Mouse (Mus musculus) liver, embryonic 16.5 days (tissue): ENCODE results near the gene Hjurp. TPM values are rescaled to one million over a fixed set of nuclear protein-coding genes. Genes with fewer than 3 reads are reported as not detected.

Experiments used
- ATAC-seq: fragments of 200-750 bp; cut with Nextera tagmentation; 2 replicates; pipeline ENCODE4 v1.8.0; 2017; ENCODE audit warnings: low read depth, mild to moderate bottlenecking, moderate number of reproducible peaks, moderate library complexity
- H3K27ac ChIP-seq: fragments of 300-500 bp; sonication (generic); 2 replicates; pipeline ENCODE4 v1.5.1; 2014; ENCODE audit warnings: mild to moderate bottlenecking, low read length
- H3K27me3 ChIP-seq: fragments of 300-500 bp; sonication (generic); 2 replicates; pipeline ENCODE4 v1.6.1; 2014; ENCODE audit warnings: low read depth, low read length, mixed read lengths; ENCODE audit not compliant: control insufficient read depth, insufficient read depth
- H3K36me3 ChIP-seq: fragments of 300-500 bp; sonication (generic); 2 replicates; pipeline ENCODE4 v1.6.1; 2014; ENCODE audit warnings: mild to moderate bottlenecking; ENCODE audit not compliant: control insufficient read depth, insufficient read depth
- H3K4me1 ChIP-seq: fragments of 300-500 bp; sonication (generic); 2 replicates; pipeline ENCODE4 v1.6.1; 2014; ENCODE audit warnings: low read depth, low read length, mixed read lengths; ENCODE audit not compliant: control insufficient read depth
- H3K4me2 ChIP-seq: fragments of 300-500 bp; sonication (generic); 2 replicates; pipeline ENCODE4 v1.6.1; 2014; ENCODE audit warnings: low read depth, low read length, mixed read lengths
- H3K4me3 ChIP-seq: fragments of 300-500 bp; sonication (generic); 2 replicates; pipeline ENCODE4 v1.5.1; 2014; ENCODE audit warnings: low read depth, mild to moderate bottlenecking, low read length
- H3K9ac ChIP-seq: fragments of 300-500 bp; sonication (generic); 2 replicates; pipeline ENCODE4 v1.6.1; 2014; ENCODE audit warnings: low read depth, low read length
- H3K9me3 ChIP-seq: fragments of 300-500 bp; sonication (generic); replicated peaks from 2 replicates; pipeline ENCODE4 v1.6.1; 2016; ENCODE audit warnings: low read length; ENCODE audit not compliant: control insufficient read depth
- WGBS: fragments of 180-500 bp; shearing (Covaris S2); extraction: QIAGEN DNeasy Blood & Tissue Kit; methylation state at CpG from one replicate; pipeline ENCODE4 v1.1.7; 2014; ENCODE audit not compliant: insufficient replicate concordance; 5-methylcytosine and 5-hydroxymethylcytosine counted together
- polyA plus RNA-seq: library from polyadenylated mRNA; unstranded; fragments of >200 nt; fragmentation: Nextera tagmentation; extraction: Ambion mirVana; gene quantifications from 2 replicates; pipeline ENCODE4 v1.2.1, GENCODE M21; 2015

Hjurp gene
- polyA plus RNA-seq, 1 experiment from 2014 or later = 71.4 TPM

- Histone ChIP-seq H3K9ac (no peak overlapping the region), H3K4me1 (peaks cover 9% of the 10 kb centered on the region), H3K4me3 (no peak overlapping the region), H3K27ac (no peak overlapping the region), H3K27me3 (no peaks in the 10 kb centered on the region), H3K36me3 (no peaks in the 10 kb centered on the region), H3K9me3 (no peaks in the 10 kb centered on the region; the same call in 1 of the 2 replicates), H3K4me2 (no peak overlapping the region)
- ATAC-seq = no peak
- 60% methylated on average over 12 of the region's 12 CpGs for WGBS
Observed at GRCm38 (mm10) chr1:88254793-88255465, 22.5 kb downstream of the Hjurp start.

GRCm38 (mm10) chr1:88253540-88253939, 23.9 kb downstream of the Hjurp start:
- Histone ChIP-seq H3K4me2 (no peak overlapping the region), H3K9me3 (peaks cover 7% of the 10 kb centered on the region; the same call in 1 of the 2 replicates), H3K27ac (no peak overlapping the region), H3K4me3 (no peak overlapping the region), H3K36me3 (no peaks in the 10 kb centered on the region), H3K9ac (no peak overlapping the region), H3K4me1 (no peaks in the 10 kb centered on the region), H3K27me3 (no peaks in the 10 kb centered on the region)
- peak; percentile 46 for ATAC-seq
- WGBS = 54% methylated on average over 6 of the region's 6 CpGs

GRCm38 (mm10) chr1:88253106-88253505, 24.3 kb downstream of the Hjurp start:
- no peak overlapping the region for H3K9ac ChIP-seq
- H3K9me3 ChIP-seq = peaks cover 7% of the 10 kb centered on the region; the same call in 1 of the 2 replicates
- no peaks in the 10 kb centered on the region for H3K4me1 ChIP-seq
- ATAC-seq = peak; percentile 5; the same call in 1 of the 2 replicates
- H3K27ac ChIP-seq = no peak overlapping the region
- no peak overlapping the region for H3K4me3 ChIP-seq
- H3K36me3 ChIP-seq = no peaks in the 10 kb centered on the region
- H3K27me3 ChIP-seq = no peaks in the 10 kb centered on the region
- 54% methylated on average over 8 of the region's 8 CpGs for WGBS
- no peak overlapping the region for H3K4me2 ChIP-seq

GRCm38 (mm10) chr1:88250023-88250422, 27.4 kb downstream of the Hjurp start:
- no peak overlapping the region for H3K27ac ChIP-seq
- H3K9ac ChIP-seq = no peak overlapping the region
- 59% methylated on average over 5 of the region's 5 CpGs for WGBS
- H3K9me3 ChIP-seq = peaks cover 7% of the 10 kb centered on the region
- H3K4me1 ChIP-seq = no peaks in the 10 kb centered on the region
- H3K4me3 ChIP-seq = no peak overlapping the region
- no peaks in the 10 kb centered on the region for H3K27me3 ChIP-seq
- H3K36me3 ChIP-seq = no peaks in the 10 kb centered on the region
- no peak overlapping the region for H3K4me2 ChIP-seq
- no peak for ATAC-seq

- H3K27ac ChIP-seq = no peak overlapping the region
- no peak overlapping the region for H3K9ac ChIP-seq
- H3K4me1 ChIP-seq = no peaks in the 10 kb centered on the region
- no peak for ATAC-seq
- WGBS = 59% methylated on average over 7 of the region's 7 CpGs
- H3K27me3 ChIP-seq = no peaks in the 10 kb centered on the region
- H3K9me3 ChIP-seq = peaks cover 7% of the 10 kb centered on the region
- H3K4me3 ChIP-seq = no peak overlapping the region
- H3K36me3 ChIP-seq = no peaks in the 10 kb centered on the region
- no peak overlapping the region for H3K4me2 ChIP-seq
Observed at GRCm38 (mm10) chr1:88249596-88249995, 27.8 kb downstream of the Hjurp start.

GRCm38 (mm10) chr1:88248658-88249057, 28.8 kb downstream of the Hjurp start:
- H3K4me3 ChIP-seq = no peak overlapping the region
- no peak overlapping the region for H3K4me2 ChIP-seq
- H3K4me1 ChIP-seq = no peaks in the 10 kb centered on the region
- no peaks in the 10 kb centered on the region for H3K27me3 ChIP-seq
- H3K36me3 ChIP-seq = no peaks in the 10 kb centered on the region
- no peak overlapping the region for H3K27ac ChIP-seq
- peaks cover 7% of the 10 kb centered on the region for H3K9me3 ChIP-seq
- H3K9ac ChIP-seq = no peak overlapping the region
- ATAC-seq = no peak
- WGBS = 46% methylated on average over 4 of the region's 4 CpGs

GRCm38 (mm10) chr1:88247660-88248059, 29.8 kb downstream of the Hjurp start:
- no peak overlapping the region for H3K9ac ChIP-seq
- H3K4me2 ChIP-seq = no peak overlapping the region
- peaks cover 11% of the 10 kb centered on the region for H3K9me3 ChIP-seq
- ATAC-seq = no peak
- H3K4me3 ChIP-seq = no peak overlapping the region
- no peaks in the 10 kb centered on the region for H3K36me3 ChIP-seq
- H3K27me3 ChIP-seq = no peaks in the 10 kb centered on the region
- H3K4me1 ChIP-seq = no peaks in the 10 kb centered on the region
- H3K27ac ChIP-seq = no peak overlapping the region
- 24% methylated on average over 2 of the region's 2 CpGs for WGBS

- peaks cover 18% of the 10 kb centered on the region for H3K9me3 ChIP-seq
Observed at GRCm38 (mm10) chr1:88246386-88246785, 31.0 kb downstream of the Hjurp start.

GRCm38 (mm10) chr1:88245881-88246280, 31.6 kb downstream of the Hjurp start:
- Histone ChIP-seq H3K36me3 (no peaks in the 10 kb centered on the region), H3K4me1 (no peaks in the 10 kb centered on the region), H3K4me2 (no peak overlapping the region), H3K9ac (no peak overlapping the region), H3K9me3 (peaks cover 21% of the 10 kb centered on the region), H3K27ac (no peak overlapping the region), H3K27me3 (no peaks in the 10 kb centered on the region), H3K4me3 (no peak overlapping the region)
- WGBS = 56% methylated on average over 6 of the region's 6 CpGs
- no peak for ATAC-seq

More at GRCm38 (mm10) chr1:88246386-88246785, 31.0 kb downstream of the Hjurp start:
- ATAC-seq = no peak
- WGBS = 35% methylated on average over 6 of the region's 6 CpGs
- no peaks in the 10 kb centered on the region for H3K4me1 ChIP-seq
- H3K27me3 ChIP-seq = no peaks in the 10 kb centered on the region
- no peak overlapping the region for H3K9ac ChIP-seq
- no peak overlapping the region for H3K4me3 ChIP-seq
- H3K4me2 ChIP-seq = no peak overlapping the region
- no peak overlapping the region for H3K27ac ChIP-seq
- H3K36me3 ChIP-seq = no peaks in the 10 kb centered on the region
